Mouse (Mus musculus) urinary bladder, postnatal 36 days (tissue): Measurements from ENCODE around the gene Gdf15.

Experiments used
- DNase-seq, 2 experiments: peaks; one replicate each; pipeline ENCODE4 v3.0.0; 2022; ENCODE audit warnings: low spot score in 2 of 2, mixed read lengths in 1 of 2

Gdf15 gene

GRCm38 (mm10) chr8:70657214-70657613, 25.0 kb upstream of the Gdf15 start:
- no peak for DNase-seq

GRCm38 (mm10) chr8:70656193-70656790, 24.0 kb upstream of the Gdf15 start:
- no peak for DNase-seq

- DNase-seq: no peak
These were observed 23.2 kb upstream of the Gdf15 start for GRCm38 (mm10) chr8:70655469-70655868.

DNA sequence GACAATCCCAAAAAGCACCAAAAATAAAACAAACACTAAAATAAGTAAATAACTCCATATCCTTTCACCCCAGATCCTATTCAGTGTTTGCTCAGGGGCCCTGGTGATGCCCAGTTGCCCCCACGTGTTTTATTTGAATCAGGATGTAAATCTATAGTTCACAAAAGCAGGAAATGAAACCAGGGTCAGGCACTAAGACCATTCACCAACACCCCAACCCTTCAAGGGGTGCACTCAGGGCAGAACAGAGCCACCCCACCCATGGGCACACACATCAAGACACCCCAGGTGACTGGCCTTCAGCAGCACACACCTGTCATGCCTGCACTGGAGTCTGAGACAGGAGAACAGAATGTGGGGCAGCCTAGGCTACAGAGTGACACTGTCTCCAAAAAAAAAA, 21.9 kb upstream of the Gdf15 start:
- no peak for DNase-seq

DNA sequence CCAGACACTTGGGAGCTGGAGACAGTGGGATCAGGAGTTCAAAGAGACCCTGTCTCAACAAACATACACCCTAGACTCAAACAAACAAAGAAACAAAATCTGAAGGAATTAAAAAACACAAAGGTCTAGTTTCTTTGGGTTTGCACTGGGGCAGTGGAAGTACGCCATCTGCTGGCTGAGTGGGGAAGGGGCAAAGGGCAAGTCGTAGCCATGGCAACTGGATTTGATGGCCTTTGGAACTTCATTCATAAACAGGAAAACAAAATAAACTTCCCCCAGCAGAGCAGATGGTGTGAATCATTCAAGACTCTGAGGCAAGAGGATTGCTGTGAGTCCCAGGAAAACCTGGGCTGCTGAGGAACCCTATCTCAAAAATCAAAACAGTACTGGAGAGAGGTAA, 21.0 kb upstream of the Gdf15 start:
- peak in 1 of 2 experiments; percentile 64 for DNase-seq

- DNase-seq: no peak
These were observed 18.1 kb upstream of the Gdf15 start for GRCm38 (mm10) chr8:70650351-70650750.

DNA sequence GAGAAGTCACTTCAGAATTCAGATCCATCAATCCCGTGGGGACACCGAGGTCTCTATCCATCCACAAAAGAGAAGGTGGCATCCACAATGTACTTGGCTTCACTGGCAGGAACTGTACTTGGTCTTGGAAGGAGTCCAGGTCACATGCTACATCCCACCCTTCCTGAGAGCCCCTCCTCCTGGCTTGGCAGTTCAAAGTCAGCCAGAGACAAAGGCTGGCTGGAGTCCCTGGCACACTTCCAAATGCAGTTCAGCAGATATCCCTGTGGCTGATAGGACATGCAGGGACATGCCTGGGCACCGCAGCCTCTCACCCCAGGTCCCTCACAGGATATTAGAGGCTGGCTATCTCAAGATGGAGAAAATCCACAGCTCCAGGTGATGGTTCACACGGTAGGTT, 17.1 kb upstream of the Gdf15 start:
- peak; percentile 65 to 82 for DNase-seq

GRCm38 (mm10) chr8:70648921-70649320, 16.7 kb upstream of the Gdf15 start:
- no peak for DNase-seq

GRCm38 (mm10) chr8:70648164-70648442, 15.8 kb upstream of the Gdf15 start:
- DNase-seq: no peak

GRCm38 (mm10) chr8:70647343-70648163, 15.3 kb upstream of the Gdf15 start:
- DNase-seq: no peak

GRCm38 (mm10) chr8:70646775-70647174, 14.5 kb upstream of the Gdf15 start:
- no peak for DNase-seq

- no peak for DNase-seq
These were observed 14.1 kb upstream of the Gdf15 start for GRCm38 (mm10) chr8:70646369-70646768.

DNA sequence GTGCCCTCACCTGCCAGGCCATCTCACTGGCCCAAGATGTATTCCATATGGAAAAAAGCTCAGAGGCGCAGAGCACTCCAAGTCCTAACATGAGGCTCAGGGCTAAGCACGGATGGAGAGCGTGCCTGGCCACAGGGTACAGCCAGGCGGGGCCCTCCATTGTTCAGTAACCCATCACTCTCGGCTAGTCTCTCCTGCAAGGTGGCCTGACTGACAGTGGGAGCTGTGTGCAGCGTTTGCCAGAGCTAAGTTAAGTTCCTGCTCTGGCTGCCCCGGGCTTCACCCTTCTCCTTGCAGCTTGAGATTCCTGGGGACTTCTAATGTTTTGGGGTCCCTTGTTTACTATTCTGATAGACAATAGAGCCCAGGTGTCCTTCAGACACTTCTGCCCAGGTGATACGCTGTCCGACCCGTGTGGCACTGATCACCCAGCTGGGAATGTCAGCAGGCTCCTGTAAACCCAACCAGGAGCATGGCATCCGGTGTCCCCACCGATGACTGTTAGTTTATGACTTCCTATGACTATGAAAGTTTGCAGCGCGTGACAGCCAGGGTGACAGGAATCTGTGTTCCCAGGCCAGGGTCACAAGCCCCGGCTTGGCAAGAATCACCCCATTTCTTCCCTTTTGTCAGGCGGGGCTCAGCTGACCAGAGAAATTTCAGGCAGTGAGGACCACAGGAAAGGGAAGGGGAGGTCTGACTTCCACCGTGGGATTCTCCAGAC, 13.4 kb upstream of the Gdf15 start:
- no peak for DNase-seq

GRCm38 (mm10) chr8:70644065-70644464, 11.8 kb upstream of the Gdf15 start:
- no peak for DNase-seq

DNA sequence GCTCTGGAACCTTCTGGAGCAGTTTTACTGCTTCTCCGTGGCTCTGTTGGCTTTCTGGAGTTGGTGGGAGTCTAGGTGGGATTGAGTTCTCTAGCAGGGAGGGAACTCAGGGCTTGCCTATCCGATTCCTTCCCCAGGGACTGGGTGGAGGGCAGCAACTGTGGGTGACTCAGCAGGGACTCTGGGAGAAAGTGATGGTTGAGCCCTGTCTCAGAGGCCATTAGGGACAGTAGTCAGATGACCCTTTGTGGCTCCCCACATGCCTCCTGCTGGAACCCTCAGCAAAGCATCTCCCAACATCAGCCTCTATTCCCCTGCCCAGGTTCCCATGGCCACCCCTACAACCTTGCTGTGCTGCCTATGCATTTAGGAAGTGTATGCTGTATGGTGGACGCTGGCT, 10.8 kb upstream of the Gdf15 start:
- DNase-seq: no peak

DNA sequence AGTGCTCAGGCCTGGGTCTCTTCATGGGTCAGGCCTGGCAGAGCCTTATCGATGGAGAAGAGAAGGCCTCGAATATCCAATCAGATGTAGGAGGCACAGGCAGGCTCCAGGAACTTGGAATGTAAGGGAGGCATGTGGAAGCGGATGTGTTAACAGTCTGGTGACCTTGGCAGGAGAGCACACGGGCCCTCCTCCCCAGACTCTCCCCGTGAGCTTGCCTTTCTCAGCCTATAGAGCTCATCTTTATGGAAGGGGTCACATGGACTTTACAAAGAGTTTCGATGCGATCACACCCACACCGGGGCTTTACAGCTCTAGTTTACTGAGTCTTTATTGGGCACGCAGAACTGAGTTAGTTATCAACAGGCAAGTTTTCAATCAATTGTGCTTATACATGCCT, 6.5 kb upstream of the Gdf15 start:
- DNase-seq: no peak

- no peak for DNase-seq
These were observed 4.6 kb upstream of the Gdf15 start for GRCm38 (mm10) chr8:70636838-70637237.

DNA sequence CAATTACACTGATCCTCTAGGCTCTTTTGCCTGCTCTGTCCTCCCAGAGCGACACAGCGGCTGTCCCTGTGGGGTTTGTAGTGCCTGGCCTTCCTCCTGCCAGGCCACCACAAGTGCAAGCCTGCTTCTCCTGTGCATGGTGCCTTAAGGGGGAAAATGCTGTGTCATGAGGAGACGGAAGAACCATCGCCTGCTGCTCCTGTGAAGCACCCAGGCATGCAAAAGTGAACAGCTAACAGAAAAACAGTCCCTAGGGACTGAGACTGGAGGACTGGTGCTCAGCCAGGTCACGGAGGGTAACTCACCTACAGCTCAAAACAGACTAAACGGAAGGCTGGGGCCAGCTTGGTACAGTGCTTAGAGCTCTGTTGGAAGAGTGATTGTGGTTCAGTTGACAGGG, 3.3 kb upstream of the Gdf15 start:
- DNase-seq: no peak

DNA sequence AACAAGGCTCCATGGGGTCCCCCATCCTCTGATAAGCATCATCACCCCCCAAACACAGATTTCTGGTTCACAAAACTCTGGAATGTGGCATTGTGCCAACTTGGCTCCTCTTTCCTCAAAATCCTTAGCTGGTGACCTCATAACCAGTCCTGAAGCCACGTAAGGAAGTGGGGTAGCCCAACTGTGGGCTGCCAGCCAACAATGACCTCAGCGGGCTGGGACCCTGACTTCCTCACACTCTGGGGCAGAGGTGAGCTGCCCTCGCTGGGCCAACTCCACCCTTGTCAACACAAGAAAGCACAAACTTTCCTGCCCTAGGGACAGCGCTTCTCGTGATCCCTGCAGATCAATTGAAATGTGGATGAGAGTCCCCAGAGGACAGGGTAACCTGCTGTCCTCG, 1.8 kb upstream of the Gdf15 start:
- DNase-seq: peak in 1 of 2 experiments; percentile 66

- no peak for DNase-seq
These were observed 820 bp downstream of the Gdf15 start for GRCm38 (mm10) chr8:70631436-70631835.

DNA sequence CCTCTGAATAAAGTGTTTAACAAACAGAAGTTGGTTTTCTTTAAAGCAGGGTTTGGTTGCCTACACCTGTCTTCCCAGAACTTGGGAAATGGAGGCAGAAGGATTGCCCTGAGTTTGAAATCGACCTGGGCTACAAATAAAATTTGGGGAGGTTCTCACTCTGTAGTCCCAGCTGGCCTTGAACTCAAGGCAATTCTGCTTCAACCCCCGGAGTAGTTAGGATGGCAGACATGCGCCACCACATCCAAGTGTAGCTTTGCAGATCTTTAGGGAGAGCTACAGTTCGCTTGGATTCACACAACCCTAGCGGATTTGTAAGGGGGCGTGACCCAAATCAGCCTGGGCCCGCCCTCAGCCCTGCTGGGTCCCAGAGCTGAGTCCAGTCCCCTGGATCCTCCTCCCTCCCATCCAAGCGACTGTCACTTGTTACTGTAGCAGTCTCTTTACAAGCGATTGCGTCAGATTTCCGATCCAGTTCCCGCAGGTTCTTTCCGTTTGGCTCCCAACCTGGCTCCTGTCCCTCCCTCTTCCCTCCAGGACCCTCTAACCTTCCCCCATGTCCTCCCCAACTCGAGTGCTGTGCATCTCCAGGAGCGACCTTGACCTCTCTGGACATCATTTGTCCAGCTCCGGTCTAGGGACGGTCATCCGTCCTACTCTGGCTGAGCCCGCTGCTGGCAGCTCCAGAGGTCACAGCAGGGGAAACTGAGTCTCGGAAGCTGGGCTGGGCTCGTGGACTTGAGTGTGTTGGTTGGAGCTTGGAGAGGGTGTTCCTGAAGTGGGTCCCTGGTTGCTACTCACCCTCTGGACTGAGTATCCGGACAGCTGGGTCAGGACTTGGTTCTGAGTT, 1.5 kb downstream of the Gdf15 start:
- peak in 1 of 2 experiments; percentile 66 for DNase-seq
